Mouse (Mus musculus) heart, postnatal 25 days (tissue): ENCODE data around the gene Igf1. TPM values are rescaled to one million over a fixed set of nuclear protein-coding genes. Genes with fewer than 3 reads are reported as not detected.

Source experiments
- DNase-seq: peaks from one replicate; pipeline ENCODE4 v3.0.0; 2022; ENCODE audit warnings: low spot score
- intact Hi-C: fragments of 180-260 bp; cut with DNase I; formaldehyde crosslinking; loops from one replicate; pipeline ENCODE4 v1.15.1; 2025
- total RNA-seq, 2 experiments: library from RNA; stranded (reverse); gene quantifications; 2 replicates each; pipeline ENCODE4 v1.2.3; 2021

The Igf1 gene
- total RNA-seq, 2 experiments from 2014 or later, result 15.8 to 23.0 TPM

DNA sequence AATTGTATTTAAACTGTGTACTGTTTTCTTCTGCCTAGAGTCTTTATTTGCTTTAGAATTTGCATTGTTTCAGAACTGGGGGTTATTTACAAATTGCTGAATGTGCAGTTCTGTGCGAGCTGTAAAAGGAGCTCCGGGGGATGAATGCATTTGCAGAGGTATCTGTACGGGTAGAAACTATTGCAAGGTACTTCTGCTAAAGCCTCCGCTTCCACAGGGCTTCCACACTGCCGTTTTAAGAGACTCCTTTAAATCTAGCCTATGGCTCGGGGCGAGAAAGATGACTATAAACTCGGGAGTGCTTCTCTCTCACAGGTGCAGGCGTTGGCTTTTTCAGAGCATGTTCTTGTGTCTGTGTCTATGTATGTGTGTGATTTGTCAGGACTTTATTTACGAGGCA lies 1.4 kb downstream of the Igf1 start:
- DNase-seq, result no peak
- intact Hi-C loops, result loop anchor here (5.0 kb wide), 2 partner anchors 443 to 468 kb away; no protein-coding TSS in a partner anchor

DNA sequence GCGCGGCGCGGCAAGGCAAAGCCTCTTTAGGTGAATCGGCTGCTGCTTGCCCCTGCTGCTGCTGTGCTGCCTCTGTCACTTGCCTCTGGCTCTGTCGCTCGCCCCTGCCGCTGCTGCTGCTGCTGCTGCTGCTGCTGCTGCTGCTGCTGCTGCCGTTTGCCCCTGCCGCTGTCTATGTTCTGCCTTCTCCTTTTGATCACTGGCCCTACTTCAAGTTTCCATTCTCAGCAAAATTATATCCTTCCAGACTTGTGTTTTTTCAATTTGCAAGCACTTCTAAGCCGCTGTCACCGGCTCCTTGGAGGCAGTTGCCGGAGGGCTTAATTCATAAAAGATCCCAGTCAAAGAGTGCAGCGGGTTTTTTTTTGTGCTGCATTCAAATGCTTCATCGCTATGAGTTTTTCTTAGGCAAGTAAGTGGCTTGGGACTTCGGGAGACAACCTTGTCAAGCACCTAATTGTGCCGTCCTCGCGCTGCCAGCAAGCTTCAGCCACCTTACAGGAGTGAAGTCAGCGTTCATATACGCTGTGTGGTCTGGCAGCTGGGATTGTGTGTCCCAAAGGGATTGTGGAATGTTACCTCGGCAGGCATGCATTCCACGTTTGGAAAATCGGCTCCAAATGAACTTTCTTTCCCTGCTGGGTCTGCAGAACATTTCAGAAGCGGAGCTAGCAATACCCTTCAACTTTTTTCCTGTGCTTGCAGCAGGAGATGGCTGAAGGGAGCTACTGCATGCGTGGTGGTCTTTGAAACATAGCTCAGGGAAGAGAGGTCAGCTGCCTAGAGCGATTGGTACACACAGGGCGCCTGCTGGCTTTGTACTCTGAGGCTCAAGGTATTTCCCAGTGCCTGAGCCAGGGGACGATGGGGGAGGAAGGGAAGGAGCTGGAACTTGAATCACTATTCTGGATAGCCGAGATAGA lies 2.4 kb downstream of the Igf1 start:
- DNase-seq, result no peak
- intact Hi-C loops, result loop anchor here (5.0 kb wide), 1 partner anchor 67 kb away; no protein-coding TSS in a partner anchor

DNA sequence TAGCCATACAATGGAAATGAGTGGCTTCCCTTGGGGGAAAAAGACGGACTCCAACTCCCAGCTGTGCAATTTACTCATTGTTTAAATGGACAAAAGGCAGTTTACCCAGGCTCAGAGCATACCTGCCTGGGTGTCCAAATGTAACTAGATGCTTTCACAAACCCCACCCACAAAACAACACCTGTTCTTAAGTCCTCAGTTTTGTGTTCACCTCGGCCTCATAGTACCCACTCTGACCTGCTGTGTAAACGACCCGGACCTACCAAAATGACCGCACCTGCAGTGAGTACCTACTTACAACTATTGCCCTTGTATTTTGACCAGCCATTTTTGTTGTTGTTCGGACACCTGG lies 3.0 kb downstream of the Igf1 start:
- intact Hi-C loops, result loop anchor here (5.0 kb wide), 1 partner anchor 66 kb away; no protein-coding TSS in a partner anchor
- no peak for DNase-seq

GRCm38 (mm10) chr10:87862899-87863298 lies 4.8 kb downstream of the Igf1 start:
- intact Hi-C loops, result loop anchor here (5.0 kb wide), 1 partner anchor 64 kb away; no protein-coding TSS in a partner anchor
- DNase-seq, result peak; percentile 42

- intact Hi-C loops, result loop anchor here (5.0 kb wide), 1 partner anchor 64 kb away; no protein-coding TSS in a partner anchor
- no peak for DNase-seq
Measured at GRCm38 (mm10) chr10:87863326-87863725, 5.3 kb downstream of the Igf1 start.

DNA sequence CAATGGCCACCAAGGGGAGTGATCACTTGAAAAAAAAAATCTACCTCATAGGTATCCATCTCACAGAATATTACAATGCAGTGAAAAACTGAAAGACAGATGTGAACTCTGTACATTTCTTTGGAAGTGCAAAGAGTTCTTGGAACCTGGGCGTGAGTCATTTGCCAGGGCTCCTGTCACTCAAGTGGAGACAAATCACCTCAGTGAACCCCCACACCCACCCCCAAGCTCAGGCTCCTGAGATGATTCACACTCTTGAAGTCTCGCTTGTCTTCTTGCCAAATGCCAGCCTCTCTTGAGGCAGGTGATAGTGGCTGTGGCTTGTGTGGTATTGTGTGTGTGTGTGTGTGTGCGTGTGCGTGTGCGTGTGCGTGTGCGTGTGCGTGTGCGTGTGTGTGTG lies 7.6 kb downstream of the Igf1 start:
- no peak for DNase-seq
- intact Hi-C loops, result no loop called here

DNA sequence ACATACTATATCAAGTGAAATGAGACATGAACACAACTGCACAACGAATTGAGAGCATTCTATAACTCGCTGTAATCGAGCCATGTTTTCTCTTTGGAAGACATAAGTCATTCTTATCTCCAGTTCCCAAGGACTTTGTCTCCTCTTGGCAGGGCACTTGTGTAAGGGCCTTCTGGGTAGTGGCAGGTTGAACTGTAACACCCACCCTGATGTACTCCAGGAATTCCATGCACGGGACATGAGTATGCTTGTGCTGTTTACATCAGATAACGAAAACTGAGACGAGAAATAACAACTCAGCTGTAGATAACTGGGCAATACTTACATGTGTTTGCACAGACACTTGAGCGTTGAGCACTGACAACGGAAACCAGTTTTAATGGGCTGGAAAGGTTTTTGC lies 8.4 kb downstream of the Igf1 start:
- intact Hi-C loops, result no loop called here

DNA sequence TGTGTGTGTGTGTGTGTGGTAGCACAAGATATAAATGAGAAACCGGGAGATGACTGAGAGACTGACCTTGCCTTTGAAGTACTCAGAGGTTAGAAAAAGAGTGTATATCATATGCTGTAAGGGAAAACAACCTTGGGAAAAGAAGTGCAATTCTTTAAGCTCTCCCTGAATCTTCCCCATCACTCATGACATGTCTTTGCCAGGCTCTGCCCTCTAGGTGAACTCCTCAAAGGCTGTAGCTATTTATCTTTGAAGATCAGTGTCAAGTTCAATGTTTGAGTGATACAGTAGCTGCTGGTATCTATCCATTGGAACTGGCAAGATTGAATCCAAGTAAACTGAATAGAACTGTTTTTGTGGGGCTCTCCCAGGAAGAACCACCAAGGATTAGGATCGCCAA lies 9.2 kb downstream of the Igf1 start:
- DNase-seq, result no peak
- intact Hi-C loops, result no loop called here

More for the DNA sequence above, 8.4 kb downstream of the Igf1 start:
- no peak for DNase-seq

- DNase-seq, result no peak
- intact Hi-C loops, result no loop called here
Measured at GRCm38 (mm10) chr10:87867631-87868030, 9.6 kb downstream of the Igf1 start.

DNA sequence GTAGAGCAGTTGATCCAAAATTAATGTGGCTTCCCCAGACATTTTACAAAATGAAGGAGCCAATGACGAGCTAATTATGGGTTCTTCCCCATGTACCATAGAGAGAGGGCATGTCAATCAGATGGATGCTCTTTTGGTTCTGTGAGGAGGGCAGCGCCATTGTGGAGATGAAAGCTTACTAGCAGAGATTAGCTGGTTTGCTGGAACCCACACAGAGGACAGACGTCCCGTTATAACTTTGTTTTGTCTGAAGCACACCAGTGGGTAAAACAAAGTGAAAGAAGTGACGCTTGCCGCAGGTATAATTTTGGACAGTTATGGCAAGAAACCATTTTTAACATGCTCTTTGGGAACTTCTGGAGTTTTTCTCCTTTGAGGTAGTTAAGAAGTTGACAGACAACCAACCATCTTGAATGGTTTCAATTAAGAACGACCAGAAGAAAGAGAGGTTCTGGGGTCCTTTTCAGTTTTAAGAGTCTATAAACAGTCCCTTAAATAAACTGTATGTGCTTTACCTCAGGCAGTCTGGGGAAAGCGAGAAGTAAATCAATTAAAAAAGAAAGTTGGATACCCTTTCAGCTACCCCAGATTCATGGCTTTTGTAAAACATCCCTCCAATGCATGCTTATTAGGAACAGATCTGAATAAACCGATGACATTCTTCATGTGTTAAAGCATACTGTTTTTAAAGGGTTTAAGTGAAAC lies 10.4 kb downstream of the Igf1 start:
- DNase-seq, result no peak
- intact Hi-C loops, result no loop called here

DNA sequence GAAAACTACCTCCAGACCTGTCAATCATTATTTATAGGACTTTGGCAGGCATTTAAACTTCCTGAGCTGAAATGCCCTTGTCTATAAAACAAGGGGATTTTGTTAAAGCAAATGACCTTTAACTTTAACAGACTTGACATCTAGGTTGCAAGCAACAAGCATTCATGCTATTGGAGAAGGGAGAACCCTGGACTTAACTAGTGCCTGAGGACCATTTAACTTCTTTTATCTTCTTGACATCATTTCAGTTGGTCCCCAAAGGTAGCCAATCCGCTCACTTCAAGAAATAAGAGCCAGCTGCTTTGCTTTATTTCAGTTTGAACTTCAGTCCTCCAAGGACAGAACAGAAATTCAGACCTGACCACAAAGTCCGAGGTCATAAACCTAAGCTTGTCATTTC lies 11.1 kb downstream of the Igf1 start:
- intact Hi-C loops, result no loop called here
- no peak for DNase-seq

GRCm38 (mm10) chr10:87869691-87870090 lies 11.6 kb downstream of the Igf1 start:
- intact Hi-C loops, result no loop called here
- DNase-seq, result no peak

- DNase-seq, result no peak
- intact Hi-C loops, result no loop called here
Measured at GRCm38 (mm10) chr10:87871863-87872647, 14.0 kb downstream of the Igf1 start.

DNA sequence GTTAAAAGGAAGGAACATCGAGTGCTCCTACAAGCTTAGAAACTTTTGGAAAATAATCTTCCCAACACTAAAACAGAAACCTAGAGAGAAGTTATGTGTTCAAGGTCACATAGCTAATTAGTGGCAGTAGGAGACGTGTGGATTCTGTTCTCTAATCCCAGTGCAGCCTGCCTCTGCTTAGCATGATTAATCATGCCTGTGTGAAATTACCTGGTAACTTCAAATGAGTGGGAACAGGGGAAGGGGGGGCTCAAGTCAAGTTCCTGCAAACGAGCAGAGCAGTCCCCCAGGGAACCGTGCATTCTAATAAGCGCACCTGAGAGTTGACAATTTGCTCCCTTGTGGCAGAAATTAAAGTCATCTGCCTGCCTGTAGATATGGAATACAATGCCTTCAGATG lies 14.8 kb downstream of the Igf1 start:
- intact Hi-C loops, result no loop called here
- DNase-seq, result no peak

GRCm38 (mm10) chr10:87873516-87873915 lies 15.5 kb downstream of the Igf1 start:
- intact Hi-C loops, result no loop called here
- DNase-seq, result no peak

- DNase-seq, result no peak
- intact Hi-C loops, result no loop called here
Measured at GRCm38 (mm10) chr10:87880071-87880785, 22.2 kb downstream of the Igf1 start.

DNA sequence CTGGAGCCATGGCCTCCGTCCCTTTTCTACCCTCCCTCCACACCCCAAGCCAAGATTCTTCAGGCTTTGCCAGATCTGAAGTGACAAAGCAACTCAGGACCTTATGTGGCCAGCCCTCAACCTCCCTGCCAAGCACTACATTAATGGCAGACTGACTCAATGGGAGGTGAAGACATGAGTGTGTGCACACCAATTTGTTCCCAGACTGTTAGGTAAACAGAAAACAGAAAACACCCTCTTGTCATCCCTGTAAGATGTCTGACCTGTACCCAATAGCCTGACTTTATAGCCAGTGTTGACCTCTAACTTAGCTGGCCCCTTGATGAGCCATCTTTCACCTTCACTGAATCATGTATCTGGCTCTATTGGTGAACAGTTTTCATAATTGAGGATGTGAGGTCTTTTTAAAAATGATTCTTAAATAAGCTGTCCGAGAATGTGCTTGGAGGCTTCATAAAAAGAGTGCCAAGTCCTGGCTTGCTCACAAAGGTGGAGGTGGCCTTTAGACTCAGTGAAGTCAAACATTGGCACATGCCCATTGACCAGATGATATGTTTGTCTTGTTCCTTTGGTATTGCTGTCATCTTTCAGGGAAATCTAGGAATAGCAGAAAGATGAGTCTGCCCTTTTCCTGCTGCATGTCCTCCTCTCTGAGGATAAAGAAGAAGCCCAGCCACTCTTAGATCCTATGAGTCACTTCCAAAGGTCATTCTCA lies 27.4 kb downstream of the Igf1 start:
- intact Hi-C loops, result no loop called here
- no peak for DNase-seq

DNA sequence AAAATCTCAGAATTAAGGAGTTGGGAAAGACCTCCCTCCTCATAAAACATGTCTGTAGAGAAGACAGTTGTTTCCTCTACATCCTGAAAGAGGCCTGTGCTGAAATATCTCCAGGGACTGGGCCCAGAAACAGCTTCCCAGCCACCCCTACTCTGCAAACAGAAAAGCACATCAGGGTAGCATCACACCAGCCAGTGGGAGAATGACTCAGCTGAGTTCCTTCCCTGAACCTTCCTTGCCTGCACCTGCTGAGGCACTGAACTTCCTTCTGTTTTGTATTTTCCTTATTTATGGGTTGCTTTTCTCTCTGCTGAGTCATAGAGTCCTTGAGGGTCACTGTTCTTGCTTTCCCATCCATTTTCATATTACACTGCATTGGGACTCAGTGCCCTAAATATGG lies 31.8 kb downstream of the Igf1 start:
- no peak for DNase-seq
- intact Hi-C loops, result loop anchor here (5.0 kb wide), 1 partner anchor 37 kb away; no protein-coding TSS in a partner anchor

DNA sequence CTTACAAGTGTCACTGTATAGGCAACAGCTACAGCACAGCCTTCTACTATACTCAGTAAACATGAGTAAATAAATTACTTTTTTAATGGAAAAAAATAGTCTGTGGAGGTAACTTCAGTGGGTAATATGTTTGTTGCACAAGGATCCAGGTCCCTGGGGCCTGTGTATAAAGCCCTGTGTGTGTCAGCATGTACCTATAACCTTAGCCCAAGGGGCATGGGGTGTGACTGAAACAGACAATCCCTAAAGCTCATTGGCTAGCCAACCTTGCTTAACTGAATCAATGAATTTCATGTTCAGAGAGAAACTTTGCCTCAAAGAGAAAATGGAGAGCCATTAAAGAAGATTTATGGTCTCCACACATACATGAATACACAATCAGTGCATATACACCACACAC lies 34.2 kb downstream of the Igf1 start:
- intact Hi-C loops, result loop anchor here (5.0 kb wide), 1 partner anchor 35 kb away; no protein-coding TSS in a partner anchor
- DNase-seq, result no peak
